Mouse (Mus musculus): Measurements from ENCODE around the gene Wdr90. TPM values are rescaled to one million over a fixed set of nuclear protein-coding genes. Genes with fewer than 3 reads are reported as not detected.
A peak's percentile ranks its signal among the peaks of the same experiment; 100 is the strongest.

The Wdr90 gene
- total RNA-seq, 2 experiments from 2014 or later, result 1.6 to 2.0 TPM

DNA sequence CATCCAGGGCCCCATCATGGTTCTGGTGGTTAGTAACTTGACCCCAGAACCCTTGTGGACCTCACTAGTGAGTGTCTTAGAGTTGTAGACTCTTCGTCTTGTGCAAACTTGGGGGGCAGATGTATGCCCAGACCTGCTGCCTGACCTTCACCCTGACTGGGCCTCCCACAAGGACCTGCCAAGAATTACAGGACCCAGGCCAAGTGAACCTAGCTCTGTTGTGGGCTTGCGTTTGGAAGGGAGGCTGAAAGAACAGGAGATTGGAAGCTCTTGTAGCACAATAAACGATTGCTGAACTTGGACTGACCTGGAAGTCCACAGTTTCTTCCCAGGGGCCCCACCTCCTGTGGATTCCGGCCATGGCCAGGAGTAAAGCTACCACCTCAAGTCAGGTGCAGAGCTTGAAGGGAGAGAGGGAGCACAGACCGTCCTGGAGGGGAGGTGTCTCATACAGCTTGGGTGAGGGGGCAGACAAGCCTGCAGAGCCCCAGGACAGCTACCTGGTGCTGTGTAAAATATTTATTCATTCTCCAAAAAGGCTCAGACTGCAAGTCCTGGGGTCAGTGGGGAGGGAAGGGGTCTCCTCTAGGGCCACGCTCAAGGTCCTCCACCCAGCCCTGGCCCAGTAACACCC is 27.2 kb downstream of the Wdr90 start:
- no peak for DNase-seq

DNA sequence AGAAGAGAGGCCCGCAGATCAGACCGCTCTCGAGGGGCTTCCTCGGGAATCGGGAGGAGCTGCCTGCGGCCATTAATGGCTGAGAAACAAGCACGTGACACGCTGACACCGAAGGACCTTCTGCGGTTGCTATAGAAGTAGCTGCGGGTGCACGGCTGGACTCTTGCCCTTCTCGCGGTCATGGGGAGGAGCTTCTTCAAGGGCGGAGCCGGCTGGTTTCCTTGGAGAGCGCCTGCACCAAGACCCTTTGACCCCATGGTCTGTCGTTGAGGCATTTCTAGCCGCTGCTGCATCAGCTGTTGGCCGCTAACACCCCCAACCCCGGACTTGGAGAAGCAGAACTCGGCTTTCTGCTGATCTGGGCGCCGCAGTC is 28.0 kb downstream of the Wdr90 start, which contains the start of gene Stub1:
Gene Stub1, minus strand, starts transcription at position 114 of the 373 bp plus-strand sequence.
- intact Hi-C loops (cut with DNase I; ENCODE audit: low total_unique reads), result no loop called here
- DNase-seq, result peak; percentile 95

More for the DNA sequence above, 27.2 kb downstream of the Wdr90 start:
- intact Hi-C loops (cut with DNase I; ENCODE audit: low total_unique reads), result no loop called here

DNA sequence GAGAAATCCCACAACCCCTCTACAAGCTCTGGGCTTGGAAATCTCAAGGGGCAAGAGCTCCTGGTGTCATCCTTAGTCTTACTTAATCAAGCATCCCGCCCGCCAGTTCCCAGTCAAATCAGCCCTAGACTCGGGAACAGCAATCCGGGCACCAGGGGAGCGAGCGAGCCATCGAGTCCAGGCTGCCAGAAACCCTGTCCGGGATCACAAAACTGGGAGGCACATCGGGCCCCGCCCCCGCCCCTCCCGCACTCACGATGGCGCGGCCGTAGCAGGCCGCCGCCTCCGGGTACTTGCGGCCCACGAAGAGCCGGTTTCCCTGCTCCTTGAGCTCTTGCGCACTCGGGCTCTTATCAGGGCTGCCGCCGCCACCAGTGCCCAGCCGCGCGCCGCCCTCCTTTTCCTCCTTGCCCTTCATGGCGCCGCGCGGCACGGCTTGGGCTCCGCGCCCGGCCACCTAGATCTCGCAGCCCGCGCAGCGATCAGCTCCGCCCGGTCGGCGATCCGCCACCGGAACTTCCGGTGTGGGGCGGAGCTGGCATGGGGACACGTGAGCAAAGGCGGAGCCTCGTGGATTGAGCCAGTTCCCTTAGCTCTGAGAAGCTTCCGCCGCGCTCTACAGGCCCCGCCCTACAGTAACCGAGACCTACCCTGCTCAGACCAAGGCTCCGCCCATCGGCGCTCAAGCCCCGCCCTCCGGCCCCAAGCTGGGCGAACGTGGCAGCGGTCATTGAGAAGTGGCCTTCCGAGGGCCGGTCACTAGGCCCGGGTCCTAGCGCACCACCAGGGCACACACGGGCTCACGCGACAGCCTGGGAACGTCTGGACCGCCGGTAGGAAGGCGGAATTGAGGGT is 28.6 kb downstream of the Wdr90 start:
- peak; percentile 100 for DNase-seq
- intact Hi-C loops (cut with DNase I; ENCODE audit: low total_unique reads), result no loop called here

DNA sequence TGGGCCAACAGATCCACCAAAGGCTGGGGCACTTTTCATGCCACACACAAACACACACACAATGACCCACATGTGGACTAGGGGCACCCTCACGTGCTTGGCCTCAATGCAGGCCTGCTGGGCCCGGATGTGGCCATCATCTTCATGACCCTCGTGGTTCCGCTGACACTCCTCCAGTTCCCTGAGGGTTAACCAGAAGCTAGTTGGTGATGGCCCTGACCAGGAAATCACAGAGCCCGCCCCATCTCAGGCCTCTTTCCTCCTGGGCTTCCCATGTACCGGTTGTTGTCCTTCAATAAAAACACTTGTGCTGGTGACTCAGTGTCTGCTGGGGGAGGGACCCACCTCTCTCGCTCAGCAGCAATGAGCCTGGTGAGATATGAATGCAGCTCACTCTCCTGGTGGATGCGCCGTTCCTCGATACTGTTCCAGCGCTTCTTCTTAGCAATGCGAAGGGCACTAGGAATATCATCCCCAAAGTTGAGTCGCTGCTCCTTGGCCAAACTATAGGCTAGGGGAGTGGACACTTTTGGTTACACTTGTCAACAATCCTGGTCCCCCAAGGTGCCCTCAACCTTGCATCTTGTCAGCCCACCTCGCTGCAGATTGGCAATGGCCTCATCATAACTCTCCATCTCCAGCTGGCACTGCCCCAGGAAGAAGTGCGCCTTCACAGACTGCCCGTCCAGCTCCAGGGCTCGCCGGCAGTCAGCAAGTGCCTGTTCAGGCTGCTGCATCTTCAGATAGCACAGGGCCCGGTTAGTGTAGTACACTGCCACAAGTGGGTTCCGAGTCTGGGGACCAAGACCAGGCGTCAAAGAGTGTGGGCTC is 29.6 kb downstream of the Wdr90 start:
- DNase-seq, result peak; percentile 55
- intact Hi-C loops (cut with DNase I; ENCODE audit: low total_unique reads), result no loop called here

DNA sequence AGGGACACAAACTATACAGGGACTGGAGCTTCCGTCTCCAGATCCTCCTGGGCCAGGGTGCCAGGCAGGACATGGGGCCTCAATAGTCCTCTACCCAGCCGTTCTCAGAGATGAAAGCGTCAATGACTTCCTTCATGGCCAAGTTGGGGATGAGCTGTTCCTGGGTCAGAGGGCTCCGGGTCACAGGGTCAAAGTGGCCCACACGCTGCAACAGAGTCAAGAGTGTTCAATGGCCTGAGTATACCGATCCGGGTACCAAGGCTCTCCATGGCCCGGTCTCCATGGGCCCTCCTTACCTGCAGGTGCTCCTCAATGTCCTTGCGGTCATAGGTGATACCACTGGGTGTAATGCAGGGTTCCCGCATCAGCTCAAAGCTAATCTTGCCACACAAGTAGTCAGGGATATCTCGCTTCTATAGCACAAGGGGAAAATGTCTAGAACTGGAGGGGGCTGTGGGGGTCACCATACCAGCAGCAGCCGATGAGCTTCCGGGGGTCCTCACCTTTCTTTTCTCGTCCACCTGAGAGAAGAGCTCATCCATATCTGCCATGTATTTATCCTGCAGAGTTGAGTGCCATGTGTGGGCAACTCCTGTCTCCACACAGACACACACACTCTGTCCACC is 30.4 kb downstream of the Wdr90 start:
- no peak for DNase-seq
- intact Hi-C loops (cut with DNase I; ENCODE audit: low total_unique reads), result no loop called here

DNA sequence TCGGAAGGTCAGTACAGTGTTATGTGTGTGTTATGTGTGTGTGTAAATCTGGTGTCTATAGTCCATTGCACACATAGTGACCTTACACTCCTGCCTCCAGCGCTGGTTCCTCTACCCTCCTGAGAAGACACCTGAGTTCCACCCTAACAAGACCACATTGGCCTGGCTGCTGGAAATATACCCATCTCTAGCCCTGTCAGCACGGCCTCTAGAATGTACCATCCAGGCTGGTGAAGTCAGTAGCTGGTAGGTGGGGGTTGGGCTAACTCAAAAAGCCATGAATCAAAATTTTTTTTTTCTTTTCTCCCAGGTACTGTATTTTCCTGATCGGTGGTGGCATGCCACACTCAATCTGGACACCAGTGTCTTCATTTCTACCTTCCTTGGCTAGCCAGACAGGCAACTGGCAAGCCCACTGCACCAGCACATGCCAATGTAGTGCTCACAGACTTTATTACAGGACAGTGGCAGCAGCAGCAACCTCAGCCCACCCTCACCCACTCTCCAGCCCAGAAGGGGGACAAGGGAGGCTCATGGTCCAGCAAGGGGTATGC is 31.0 kb downstream of the Wdr90 start:
- intact Hi-C loops (cut with DNase I; ENCODE audit: low total_unique reads), result no loop called here
- no peak for DNase-seq

DNA sequence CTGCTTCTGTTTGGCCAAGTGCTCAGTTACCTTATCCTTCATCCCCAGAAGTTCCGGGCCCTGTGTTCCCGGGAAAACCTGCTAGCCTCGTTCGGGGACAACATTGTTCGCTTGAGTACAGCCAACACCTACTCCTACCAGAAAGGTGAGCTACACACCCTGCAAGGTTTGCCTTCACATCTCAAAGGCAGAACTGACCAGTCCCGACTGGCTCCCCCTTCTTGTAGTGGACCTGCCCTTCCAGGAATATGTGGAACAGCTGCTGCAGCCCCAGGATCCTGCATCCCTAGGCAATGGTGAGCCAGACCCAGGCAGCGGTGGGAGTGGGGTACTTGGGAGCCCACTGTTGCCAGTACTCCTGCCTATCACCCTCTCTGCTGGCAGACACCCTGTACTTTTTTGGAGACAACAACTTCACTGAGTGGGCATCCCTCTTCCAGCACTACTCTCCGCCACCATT is 31.7 kb downstream of the Wdr90 start:
- intact Hi-C loops (cut with DNase I; ENCODE audit: low total_unique reads), result no loop called here
- no peak for DNase-seq

DNA sequence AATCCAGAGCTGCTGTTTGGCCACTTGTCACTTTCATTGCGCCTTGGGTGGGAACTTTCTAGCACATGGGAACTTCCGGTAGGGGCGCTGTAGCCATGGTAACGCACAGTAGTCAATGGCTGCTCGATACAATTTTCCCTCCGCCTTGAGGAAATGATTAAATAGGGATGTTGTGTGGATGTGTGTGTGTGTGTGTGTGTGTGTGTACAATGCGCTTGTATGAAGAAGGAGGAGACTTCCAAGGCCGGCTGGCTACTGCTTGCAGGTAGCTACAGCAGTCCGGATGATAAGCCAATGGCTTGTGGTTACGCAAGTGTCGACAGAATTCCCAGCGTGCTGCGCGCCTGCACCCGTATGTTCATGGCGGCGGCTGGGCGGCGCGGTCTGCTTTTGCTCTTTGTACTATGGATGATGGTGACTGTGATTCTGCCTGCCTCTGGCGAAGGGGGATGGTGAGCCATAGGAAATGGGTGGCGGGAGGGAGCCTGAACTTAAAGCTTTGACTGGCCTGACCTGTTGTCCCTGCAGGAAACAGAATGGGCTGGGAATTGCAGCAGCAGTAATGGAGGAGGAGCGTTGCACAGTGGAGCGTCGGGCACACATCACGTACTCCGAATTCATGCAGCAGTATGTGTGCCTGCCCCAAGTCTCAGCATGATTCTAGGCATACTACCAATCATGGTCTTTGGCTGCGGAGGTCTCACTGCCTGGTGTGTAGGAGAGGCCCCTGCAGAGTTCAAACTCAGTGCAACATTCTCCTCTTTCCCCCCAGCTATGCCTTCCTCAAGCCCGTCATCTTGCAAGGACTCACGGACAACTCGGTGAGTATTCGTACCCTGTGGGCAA is 32.4 kb downstream of the Wdr90 start, which contains the start of gene Jmjd8:
Gene Jmjd8, plus strand, starts transcription at position 156 of the 846 bp plus-strand sequence.
- intact Hi-C loops (cut with DNase I; ENCODE audit: low total_unique reads), result no loop called here
- peak; percentile 69 for DNase-seq

DNA sequence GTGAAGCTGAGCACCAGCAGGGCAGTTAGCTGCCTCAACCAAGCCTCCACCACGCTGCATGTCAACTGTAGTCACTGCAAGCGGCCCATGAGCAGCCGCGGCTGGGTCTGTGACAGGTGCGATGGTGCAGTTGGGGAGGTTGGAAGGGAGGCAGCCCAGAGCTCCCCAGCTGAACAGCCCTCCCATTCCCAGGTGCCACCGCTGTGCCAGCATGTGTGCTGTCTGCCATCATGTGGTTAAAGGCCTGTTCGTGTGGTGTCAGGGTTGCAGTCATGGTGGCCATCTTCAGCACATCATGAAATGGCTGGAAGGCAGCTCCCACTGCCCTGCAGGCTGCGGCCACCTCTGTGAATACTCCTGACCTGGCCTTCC is 33.1 kb downstream of the Wdr90 start:
- no peak for DNase-seq
- intact Hi-C loops (cut with DNase I; ENCODE audit: low total_unique reads), result no loop called here

DNA sequence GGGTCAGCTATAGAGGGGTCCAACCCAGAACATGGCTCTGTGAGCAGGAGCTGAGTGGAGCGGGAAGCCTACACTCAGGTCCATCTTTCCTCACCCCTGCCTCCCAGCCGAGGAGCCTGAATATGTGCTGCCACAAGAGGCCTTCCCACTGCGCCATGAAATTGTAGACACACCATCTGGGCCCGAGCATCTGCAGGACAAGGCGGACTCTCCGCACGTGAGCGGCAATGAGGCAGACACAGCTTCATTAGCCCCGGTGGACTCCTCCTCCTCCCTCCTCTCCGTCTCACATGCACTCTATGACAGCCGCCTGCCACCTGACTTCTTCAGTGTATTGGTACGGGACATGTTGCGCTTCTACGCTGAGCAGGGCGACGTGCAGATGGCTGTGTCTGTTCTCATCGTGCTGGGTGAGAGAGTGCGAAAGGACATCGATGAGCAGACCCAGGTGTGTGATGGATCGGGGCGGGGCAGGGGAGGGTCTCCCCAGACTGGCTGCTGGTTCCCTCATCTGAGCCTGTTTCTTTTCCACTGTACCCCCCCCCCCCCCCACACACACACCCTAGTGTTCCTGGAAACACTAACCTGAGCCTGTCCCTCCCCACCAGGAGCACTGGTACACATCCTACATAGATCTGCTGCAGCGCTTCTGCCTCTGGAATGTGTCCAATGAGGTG is 33.6 kb downstream of the Wdr90 start:
- no peak for DNase-seq
- intact Hi-C loops (cut with DNase I; ENCODE audit: low total_unique reads), result no loop called here

DNA sequence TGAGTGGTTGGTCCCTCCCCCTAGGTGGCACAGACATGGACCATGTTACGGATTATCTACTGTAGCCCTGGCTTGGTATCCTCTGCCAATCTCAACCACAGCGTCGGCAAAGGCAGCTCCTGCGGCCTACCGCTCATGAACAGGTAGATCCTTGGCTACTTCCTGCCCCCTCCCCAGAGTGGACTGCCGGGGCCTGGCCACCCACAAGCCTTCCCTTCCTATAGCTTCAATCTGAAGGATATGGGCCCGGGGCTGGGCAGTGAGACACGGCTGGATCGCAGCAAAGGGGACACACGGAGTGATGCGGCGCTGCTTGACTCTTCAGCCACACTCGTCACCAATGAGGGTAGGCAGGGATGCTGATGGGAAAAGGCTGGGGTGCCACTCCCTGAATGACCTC is 34.3 kb downstream of the Wdr90 start:
- intact Hi-C loops (cut with DNase I; ENCODE audit: low total_unique reads), result no loop called here
- DNase-seq, result no peak

DNA sequence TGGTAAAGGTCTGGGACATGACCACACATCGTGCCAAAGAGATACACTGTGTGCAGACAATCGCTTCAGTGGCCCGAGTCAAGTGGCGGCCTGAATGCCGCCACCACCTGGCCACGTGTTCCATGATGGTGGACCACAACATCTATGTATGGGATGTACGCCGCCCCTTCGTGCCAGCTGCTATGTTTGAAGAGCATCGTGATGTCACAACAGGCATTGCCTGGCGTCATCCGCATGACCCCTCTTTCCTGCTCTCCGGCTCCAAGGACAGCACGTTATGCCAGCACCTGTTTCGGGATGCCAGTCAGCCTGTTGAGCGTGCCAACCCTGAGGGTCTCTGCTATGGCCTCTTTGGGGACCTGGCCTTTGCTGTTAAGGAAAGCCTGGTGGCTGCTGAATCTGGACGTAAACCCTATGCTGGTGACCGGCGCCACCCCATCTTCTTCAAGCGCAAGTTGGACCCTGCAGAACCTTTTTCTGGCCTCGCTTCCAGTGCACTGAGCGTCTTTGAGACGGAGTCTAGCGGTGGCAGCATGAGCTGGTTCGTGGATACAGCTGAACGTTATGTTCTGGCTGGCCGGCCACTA is 35.2 kb downstream of the Wdr90 start:
- intact Hi-C loops (cut with DNase I; ENCODE audit: low total_unique reads), result no loop called here
- DNase-seq, result no peak

DNA sequence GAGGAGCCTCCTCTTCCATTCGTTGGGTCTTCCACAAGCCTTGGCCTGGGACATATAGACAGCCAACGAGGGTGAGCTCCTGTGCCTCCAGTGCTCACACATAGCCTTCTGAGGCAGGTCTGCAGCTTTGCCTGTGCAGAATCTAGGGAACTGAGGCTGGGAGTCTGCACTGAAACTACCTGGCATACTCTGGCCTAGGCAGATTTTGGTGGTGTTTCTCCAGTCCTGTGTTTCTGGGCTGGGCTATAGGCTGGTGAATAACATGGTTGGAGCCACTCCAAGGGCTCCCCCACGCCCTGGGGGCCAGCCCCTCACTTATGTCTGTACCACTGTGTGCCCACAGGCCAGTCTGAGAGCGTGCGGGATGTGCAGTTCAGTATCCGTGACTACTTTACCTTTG is 36.0 kb downstream of the Wdr90 start:
- no peak for DNase-seq
- intact Hi-C loops (cut with DNase I; ENCODE audit: low total_unique reads), result no loop called here

DNA sequence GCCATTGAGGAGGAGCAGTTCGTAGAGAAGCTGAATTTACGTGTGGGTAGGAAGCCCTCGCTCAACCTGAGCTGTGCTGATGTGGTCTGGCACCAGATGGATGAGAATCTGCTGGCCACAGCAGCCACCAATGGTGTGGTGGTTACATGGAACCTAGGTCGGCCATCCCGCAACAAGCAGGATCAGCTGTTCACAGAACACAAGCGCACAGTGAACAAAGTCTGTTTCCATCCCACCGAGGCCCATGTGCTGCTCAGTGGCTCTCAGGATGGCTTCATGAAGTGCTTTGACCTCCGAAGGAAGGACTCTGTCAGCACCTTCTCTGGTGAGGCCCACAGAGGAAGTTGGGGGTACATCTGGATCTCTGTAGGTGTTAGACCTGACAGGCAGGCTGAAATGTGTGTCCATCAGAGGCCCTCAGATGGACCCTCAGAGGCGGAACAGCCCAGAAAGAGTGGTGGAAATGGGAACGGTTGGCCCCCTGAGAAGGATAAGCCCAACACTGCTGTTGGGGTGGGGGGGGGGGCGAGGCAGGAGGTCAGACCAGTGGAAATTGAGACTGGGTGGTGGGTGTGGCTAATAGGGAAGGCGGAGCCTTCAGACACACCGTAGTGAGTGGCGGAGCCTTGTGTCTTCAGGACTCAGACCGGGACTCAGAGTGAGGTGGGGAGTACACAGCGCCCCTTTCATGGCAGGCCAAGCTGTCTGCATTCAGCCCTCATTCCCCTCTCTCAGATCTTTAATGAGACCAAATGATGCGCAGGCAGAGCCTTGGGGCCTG is 36.7 kb downstream of the Wdr90 start:
- intact Hi-C loops (cut with DNase I; ENCODE audit: low total_unique reads), result no loop called here
- DNase-seq, result no peak

DNA sequence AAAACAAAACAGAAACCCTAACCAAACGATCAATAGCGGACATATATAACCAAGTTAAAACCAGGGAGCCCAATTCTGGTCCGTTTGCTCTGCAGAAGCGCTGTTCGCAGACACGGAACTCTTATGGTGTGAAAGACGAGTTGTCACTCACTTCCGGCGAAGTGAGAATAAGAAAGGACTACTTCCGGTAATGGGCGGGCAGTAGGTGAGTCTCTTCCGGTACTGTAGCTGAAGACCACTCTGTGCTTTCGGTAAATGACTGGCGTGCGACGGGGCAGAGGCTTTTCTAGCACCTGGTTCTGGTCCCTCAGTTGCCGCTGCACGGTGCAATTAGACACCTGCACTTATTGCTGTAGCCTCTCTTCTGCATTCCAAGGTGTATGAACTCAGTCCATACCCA is 37.8 kb downstream of the Wdr90 start, which contains the start of gene Wdr24:
Gene Wdr24, plus strand, starts transcription at position 176 of the 400 bp plus-strand sequence.
- intact Hi-C loops (cut with DNase I; ENCODE audit: low total_unique reads), result no loop called here
- no peak for DNase-seq

DNA sequence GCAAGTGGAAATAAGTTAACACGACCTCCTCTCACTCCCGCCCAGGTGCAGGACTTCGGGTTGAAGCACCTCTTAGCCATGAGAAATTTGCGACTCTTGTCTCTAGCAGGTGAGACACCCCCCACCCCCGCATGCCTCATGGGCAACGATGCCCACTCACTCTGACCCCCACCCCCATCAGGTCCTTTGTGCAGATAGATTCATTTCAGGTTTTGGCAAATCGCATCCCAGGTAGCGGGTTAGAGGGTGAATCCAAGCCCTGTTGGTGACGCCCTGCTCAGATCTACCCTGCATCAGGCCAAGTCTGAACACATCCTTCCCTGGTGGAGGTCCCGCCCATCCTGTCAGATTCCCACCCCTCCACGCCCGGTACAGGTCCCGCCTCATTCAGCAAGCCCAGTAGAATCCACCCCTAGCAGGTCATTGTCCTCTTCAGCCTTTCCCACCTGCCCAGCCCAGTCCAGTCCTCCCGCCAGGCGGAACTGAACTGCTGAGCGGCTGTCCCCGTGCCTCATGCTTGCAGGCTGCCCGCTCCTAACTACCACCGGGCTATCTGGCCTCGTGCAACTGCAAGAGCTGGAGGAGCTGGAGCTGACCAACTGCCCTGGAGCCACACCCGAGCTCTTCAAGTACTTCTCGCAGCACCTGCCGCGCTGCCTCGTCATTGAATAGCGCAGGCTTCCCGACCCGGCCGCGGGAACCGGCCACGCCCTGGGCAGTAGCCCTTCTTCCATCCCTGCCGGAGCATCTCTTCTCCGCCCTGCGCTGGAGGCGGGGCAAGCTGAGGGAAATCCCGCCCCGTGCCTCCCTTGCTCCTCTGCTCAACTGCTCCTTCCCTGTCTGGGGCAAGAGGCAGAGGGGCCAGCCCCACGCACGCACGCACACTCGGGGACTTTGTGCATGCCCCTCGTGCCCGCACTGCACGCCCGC is 42.2 kb downstream of the Wdr90 start:
- intact Hi-C loops (cut with DNase I; ENCODE audit: low total_unique reads), result no loop called here
- DNase-seq, result peak; percentile 10
